Mouse (Mus musculus): ENCODE measurements around the gene Epn3.

- TF ChIP-seq POLR2AphosphoS2 (IDR thresholded peaks at IDR 0.05; ENCODE audit: low read depth, low read length) (no peak), ELF1 (IDR thresholded peaks at IDR 0.05; ENCODE audit: low read depth, low read length) (no peak), CTCF (conservative IDR thresholded peaks at IDR 0.05 in 1 of 2, IDR thresholded peaks at IDR 0.05 in 1 of 2; ENCODE audit: low read depth in 2 of 2, low read length in 2 of 2) (no peak)
Measured at GRCm38 (mm10) chr11:94528879-94529278, 29.1 kb upstream of the Epn3 start.

All from CH12.LX (cell line).